Mouse (Mus musculus): ENCODE results near the gene Tpd52l1. TPM values are rescaled to one million over a fixed set of nuclear protein-coding genes. Genes with fewer than 3 reads are reported as not detected.

Tpd52l1 gene
- polyA plus RNA-seq (2014; fragmentation: Illumina TruSeq; extraction: RNeasy Lipid Tissue Mini Kit (QIAGEN cat#74804); ENCODE audit: low read depth, low replicate concordance) = 9.7 TPM

GRCm38 (mm10) chr10:31445291-31446124, at the start of gene Tpd52l1:
Gene Tpd52l1 (minus strand): TSS chr10:31445958.

DNA sequence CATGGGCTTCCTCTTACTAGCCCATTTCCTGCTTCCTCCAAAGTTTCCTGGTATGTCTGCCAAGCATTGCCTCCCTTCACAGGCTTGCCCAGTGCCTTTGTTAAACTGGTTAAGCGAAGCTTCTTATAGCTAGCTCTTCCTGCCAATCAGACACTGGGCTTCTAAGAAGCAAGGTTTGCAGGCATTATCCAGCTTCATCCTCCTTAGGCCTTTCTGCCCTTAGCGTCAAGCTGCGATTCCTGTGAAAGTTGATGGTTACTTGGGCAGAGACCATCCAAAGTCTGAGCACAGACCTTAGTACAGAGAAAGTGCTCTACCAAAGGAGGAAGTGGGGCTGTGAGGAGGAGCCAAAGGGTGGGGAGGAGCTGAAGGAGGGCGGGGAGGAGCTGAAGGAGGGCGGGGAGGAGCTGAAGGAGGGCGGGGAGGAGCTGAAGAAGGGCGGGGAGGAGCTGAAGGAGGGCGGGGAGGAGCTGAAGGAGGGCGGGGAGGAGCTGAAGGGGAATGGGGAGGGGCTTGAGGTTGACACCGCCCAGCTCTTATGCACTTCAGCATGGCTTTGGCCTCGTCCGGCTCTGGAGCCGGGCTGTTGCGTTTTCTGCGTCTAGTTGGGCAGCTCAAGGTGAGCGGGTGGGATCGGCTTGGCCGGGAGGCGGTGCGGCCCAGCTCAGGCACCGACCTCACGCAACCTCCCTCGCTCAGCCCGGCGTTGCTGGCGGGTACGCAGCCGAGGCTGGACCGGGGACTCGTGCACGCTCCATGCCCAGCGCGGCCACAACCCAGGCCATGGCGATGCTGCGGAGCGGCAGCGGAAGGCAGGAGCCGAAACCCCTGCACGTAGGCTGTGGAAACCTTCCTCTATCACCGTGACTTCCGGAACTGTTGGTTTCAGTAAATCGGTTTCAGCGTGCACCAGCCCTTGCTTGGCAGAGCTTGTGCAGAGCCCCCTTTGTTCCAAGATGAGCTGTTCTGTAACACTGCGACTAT, 132.6 kb downstream of the Tpd52l1 start, which contains the start of gene Hddc2:
Gene Hddc2 (plus strand): TSS at position 519 of the 984 bp plus-strand sequence.

Other genes with a start within 250 kb of the Tpd52l1 start
- 18.9 TPM for gene Hddc2, start 132.6 kb downstream of the Tpd52l1 start, polyA plus RNA-seq (2014; fragmentation: Illumina TruSeq; extraction: RNeasy Lipid Tissue Mini Kit (QIAGEN cat#74804); ENCODE audit: low read depth, low replicate concordance)
- gene Rnf217, start 163.2 kb upstream of the Tpd52l1 start, polyA plus RNA-seq (2014; fragmentation: Illumina TruSeq; extraction: RNeasy Lipid Tissue Mini Kit (QIAGEN cat#74804); ENCODE audit: low read depth, low replicate concordance) = 9.0 TPM

Data from sigmoid colon, adult 10 weeks (tissue).